Mouse (Mus musculus) CH12.LX (cell line): ENCODE measurements around the gene Sh3rf1.

Experiments
- CHD2 ChIP-seq: IDR thresholded peaks from 2 replicates; pipeline ENCODE4 v1.6.1; 2011; ENCODE audit warnings: low read length, improper control_type of control experiment
- CTCF ChIP-seq, 2 experiments: IDR thresholded peaks in 1 of 2; conservative IDR thresholded peaks in 1 of 2; 2 replicates each; pipeline ENCODE4 v1.5.1; 2011 to 2012; ENCODE audit warnings: low read depth in 2 of 2, low read length in 2 of 2, improper control_type of control experiment in 1 of 2, inconsistent platforms in 1 of 2, mild to moderate bottlenecking in 1 of 2, moderate library complexity in 1 of 2
- MAZ ChIP-seq: IDR thresholded peaks from 2 replicates; pipeline ENCODE4 v1.6.1; 2012; ENCODE audit warnings: low read depth, mild to moderate bottlenecking, inconsistent platforms, low read length, improper control_type of control experiment, moderate library complexity

GRCm38 (mm10) chr8:61378847-61379698 is 155.4 kb downstream of the Sh3rf1 start:
- no peak for TF ChIP-seq MAZ
- TF ChIP-seq CHD2 = no peak
- TF ChIP-seq CTCF (conservative IDR thresholded peaks at IDR 0.05 in 1 of 2, IDR thresholded peaks at IDR 0.05 in 1 of 2; ENCODE audit: low read depth in 2 of 2, low read length in 2 of 2) = no peak
